Mouse (Mus musculus): ENCODE measurements around the gene Akr1b7. TPM values are rescaled to one million over a fixed set of nuclear protein-coding genes. Genes with fewer than 3 reads are reported as not detected.
A peak's percentile ranks its signal among the peaks of the same experiment; 100 is the strongest.

The Akr1b7 gene
- polyA plus RNA-seq, 2 experiments, result 0.05 TPM; not detected in 1

GRCm38 (mm10) chr6:34388420-34389156 is 23.5 kb upstream of the Akr1b7 start:
- Histone ChIP-seq H3K9me3 (ENCODE audit: control insufficient read depth, low read length) (no peaks in the 10 kb centered on the region), H3K36me3 (ENCODE audit: control insufficient read depth, insufficient read depth, low read length) (peaks cover 8% of the 10 kb centered on the region; the same call in 1 of the 2 replicates), H3K9ac (ENCODE audit: low read depth, low read length, severe bottlenecking) (no peak overlapping the region), H3K27ac (replicated peaks; ENCODE audit: low read depth, low read length) (no peak overlapping the region), H3K27me3 (ENCODE audit: control insufficient read depth, insufficient read depth, low read length) (no peaks in the 10 kb centered on the region), H3K4me3 (replicated peaks; ENCODE audit: low read length) (no peak overlapping the region), H3K4me2 (replicated peaks; ENCODE audit: low read depth, low read length, severe bottlenecking) (no peak overlapping the region), H3K4me1 (ENCODE audit: control insufficient read depth, insufficient read depth, low read length) (no peaks in the 10 kb centered on the region)
- peak; percentile 37 for DNase-seq (ENCODE audit: low spot score)
- WGBS, result 78% methylated on average over 4 of the region's 4 CpGs
- ATAC-seq (ENCODE audit: low FRiP score, low read depth), result peak; percentile 68
- no peak for TF ChIP-seq POLR2A (IDR thresholded peaks at IDR 0.05; ENCODE audit: borderline replicate concordance, extremely low read depth, insufficient read depth, insufficient read length)

- DNase-seq (ENCODE audit: low spot score) (no peak), ATAC-seq (ENCODE audit: low FRiP score, low read depth) (no peak)
- H3K36me3 ChIP-seq (ENCODE audit: control insufficient read depth, insufficient read depth, low read length), result 0 out of 2 replicates have a peak, but pooled peaks cover 6% of the 10 kb centered on the region
- no peaks in the 10 kb centered on the region for H3K9me3 ChIP-seq (ENCODE audit: control insufficient read depth, low read length)
- H3K4me3 ChIP-seq (replicated peaks; ENCODE audit: low read length), result no peak overlapping the region
- H3K4me1 ChIP-seq (ENCODE audit: control insufficient read depth, insufficient read depth, low read length), result no peaks in the 10 kb centered on the region
- H3K27ac ChIP-seq (replicated peaks; ENCODE audit: low read depth, low read length), result no peak overlapping the region
- 66% methylated on average over 5 of the region's 5 CpGs for WGBS
- H3K4me2 ChIP-seq (replicated peaks; ENCODE audit: low read depth, low read length, severe bottlenecking), result no peak overlapping the region
- no peak for TF ChIP-seq POLR2A (IDR thresholded peaks at IDR 0.05; ENCODE audit: borderline replicate concordance, extremely low read depth, insufficient read depth, insufficient read length)
- H3K9ac ChIP-seq (ENCODE audit: low read depth, low read length, severe bottlenecking), result no peak overlapping the region
- H3K27me3 ChIP-seq (ENCODE audit: control insufficient read depth, insufficient read depth, low read length), result no peaks in the 10 kb centered on the region
Measured at GRCm38 (mm10) chr6:34395897-34396296, 16.2 kb upstream of the Akr1b7 start.

DNA sequence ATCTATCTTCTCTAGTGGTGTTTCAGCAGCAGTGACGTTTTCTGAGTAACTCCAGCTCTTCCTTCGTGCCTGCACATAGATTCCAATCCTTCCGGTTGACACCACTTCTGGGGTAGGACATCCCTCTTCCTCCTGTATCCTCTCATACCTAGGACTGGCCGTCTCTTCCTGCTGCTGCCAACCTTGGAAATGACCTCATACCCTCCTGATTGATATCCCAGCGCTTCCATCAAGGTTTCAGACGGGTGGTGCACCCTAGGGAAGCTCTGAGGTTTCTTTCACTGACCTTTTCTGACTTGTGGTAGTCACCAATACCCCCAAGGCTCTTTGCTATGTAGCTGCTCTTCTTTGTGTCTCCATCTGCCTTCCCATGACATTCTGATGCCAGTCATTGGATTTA is 13.7 kb upstream of the Akr1b7 start:
- 89% methylated on average over 6 of the region's 6 CpGs for WGBS
- no peak overlapping the region for H3K4me2 ChIP-seq (replicated peaks; ENCODE audit: low read depth, low read length, severe bottlenecking)

DNA sequence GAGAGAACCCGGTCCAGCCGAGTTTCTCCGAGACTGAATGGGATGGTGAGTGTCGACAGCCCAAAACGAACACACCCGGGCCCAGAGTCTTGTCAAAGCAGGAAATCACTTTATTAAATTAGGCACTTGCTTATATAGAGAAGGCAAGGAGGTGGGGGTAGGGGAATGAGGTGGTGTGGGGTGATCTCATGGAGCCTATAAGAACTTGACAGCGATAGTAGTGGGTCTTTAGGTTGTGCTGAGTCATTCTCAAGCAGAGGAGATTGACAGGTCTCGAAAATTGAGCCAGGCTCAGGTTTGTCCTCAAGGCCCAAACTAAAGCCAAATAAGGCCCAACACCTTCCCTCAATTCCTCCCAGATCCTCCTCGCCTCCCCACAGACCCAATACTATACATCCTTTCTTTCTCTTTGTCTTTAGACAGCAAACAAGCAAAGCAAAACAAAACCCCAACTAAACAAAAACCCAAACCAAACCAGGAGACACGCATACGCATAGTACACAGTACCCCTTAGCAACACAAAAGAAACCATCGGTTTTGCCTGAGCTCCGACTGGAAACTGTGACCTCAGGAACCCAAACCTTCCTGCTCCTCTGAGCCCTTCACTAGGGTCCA is 12.4 kb upstream of the Akr1b7 start:
- 84% methylated on average over 13 of the region's 13 CpGs for WGBS
- Histone ChIP-seq H3K4me3 (replicated peaks; ENCODE audit: low read length) (no peak overlapping the region), H3K9ac (ENCODE audit: low read depth, low read length, severe bottlenecking) (no peak overlapping the region), H3K4me2 (replicated peaks; ENCODE audit: low read depth, low read length, severe bottlenecking) (no peak overlapping the region), H3K36me3 (ENCODE audit: control insufficient read depth, insufficient read depth, low read length) (no peaks in the 10 kb centered on the region), H3K9me3 (ENCODE audit: control insufficient read depth, low read length) (no peaks in the 10 kb centered on the region), H3K27ac (replicated peaks; ENCODE audit: low read depth, low read length) (no peak overlapping the region), H3K27me3 (ENCODE audit: control insufficient read depth, insufficient read depth, low read length) (no peaks in the 10 kb centered on the region), H3K4me1 (ENCODE audit: control insufficient read depth, insufficient read depth, low read length) (no peaks in the 10 kb centered on the region)
- ATAC-seq (ENCODE audit: low FRiP score, low read depth) (no peak), DNase-seq (ENCODE audit: low spot score) (no peak)
- no peak for TF ChIP-seq POLR2A (IDR thresholded peaks at IDR 0.05; ENCODE audit: borderline replicate concordance, extremely low read depth, insufficient read depth, insufficient read length)

More for the DNA sequence above, 13.7 kb upstream of the Akr1b7 start:
- Histone ChIP-seq H3K9me3 (ENCODE audit: control insufficient read depth, low read length) (no peaks in the 10 kb centered on the region), H3K4me1 (ENCODE audit: control insufficient read depth, insufficient read depth, low read length) (no peaks in the 10 kb centered on the region), H3K36me3 (ENCODE audit: control insufficient read depth, insufficient read depth, low read length) (no peaks in the 10 kb centered on the region), H3K27me3 (ENCODE audit: control insufficient read depth, insufficient read depth, low read length) (no peaks in the 10 kb centered on the region), H3K9ac (ENCODE audit: low read depth, low read length, severe bottlenecking) (no peak overlapping the region), H3K4me3 (replicated peaks; ENCODE audit: low read length) (no peak overlapping the region), H3K27ac (replicated peaks; ENCODE audit: low read depth, low read length) (no peak overlapping the region)
- TF ChIP-seq POLR2A (IDR thresholded peaks at IDR 0.05; ENCODE audit: borderline replicate concordance, extremely low read depth, insufficient read depth, insufficient read length), result no peak
- ATAC-seq (ENCODE audit: low FRiP score, low read depth) (no peak), DNase-seq (ENCODE audit: low spot score) (no peak)

- TF ChIP-seq POLR2A (IDR thresholded peaks at IDR 0.05; ENCODE audit: borderline replicate concordance, extremely low read depth, insufficient read depth, insufficient read length), result no peak
- no peak overlapping the region for H3K9ac ChIP-seq (ENCODE audit: low read depth, low read length, severe bottlenecking)
- no peak overlapping the region for H3K4me3 ChIP-seq (replicated peaks; ENCODE audit: low read length)
- H3K27me3 ChIP-seq (ENCODE audit: control insufficient read depth, insufficient read depth, low read length), result no peaks in the 10 kb centered on the region
- H3K27ac ChIP-seq (replicated peaks; ENCODE audit: low read depth, low read length), result no peak overlapping the region
- no peaks in the 10 kb centered on the region for H3K36me3 ChIP-seq (ENCODE audit: control insufficient read depth, insufficient read depth, low read length)
- DNase-seq (ENCODE audit: low spot score) (no peak), ATAC-seq (ENCODE audit: low FRiP score, low read depth) (no peak)
- H3K4me2 ChIP-seq (replicated peaks; ENCODE audit: low read depth, low read length, severe bottlenecking), result no peak overlapping the region
- no peaks in the 10 kb centered on the region for H3K9me3 ChIP-seq (ENCODE audit: control insufficient read depth, low read length)
- 92% methylated on average over 2 of the region's 2 CpGs for WGBS
- no peaks in the 10 kb centered on the region for H3K4me1 ChIP-seq (ENCODE audit: control insufficient read depth, insufficient read depth, low read length)
Measured at GRCm38 (mm10) chr6:34400696-34401095, 11.4 kb upstream of the Akr1b7 start.

Measured in limb, embryonic 14.5 days (tissue).